Mouse (Mus musculus): ENCODE data around the gene P2ry2.
A peak's percentile ranks its signal among the peaks of the same experiment; 100 is the strongest.

P2ry2 gene

GRCm38 (mm10) chr7:101027623-101028443 lies 15.2 kb upstream of the P2ry2 start:
- DNase-seq (ENCODE audit: low read depth, low spot score): no peak

- DNase-seq (ENCODE audit: low read depth, low spot score): no peak
These were observed 14.2 kb upstream of the P2ry2 start for GRCm38 (mm10) chr7:101026836-101027235.

GRCm38 (mm10) chr7:101017492-101017891 lies 4.8 kb upstream of the P2ry2 start:
- DNase-seq (ENCODE audit: low read depth, low spot score): peak; percentile 60

- peak; percentile 26 for DNase-seq (ENCODE audit: low read depth, low spot score)
These were observed 4.4 kb upstream of the P2ry2 start for GRCm38 (mm10) chr7:101017021-101017461.

- DNase-seq (ENCODE audit: low read depth, low spot score): no peak
These were observed 2.3 kb upstream of the P2ry2 start for GRCm38 (mm10) chr7:101014985-101015384.

GRCm38 (mm10) chr7:101014041-101014440 lies 1.4 kb upstream of the P2ry2 start:
- DNase-seq (ENCODE audit: low read depth, low spot score): no peak

- DNase-seq (ENCODE audit: low read depth, low spot score): no peak
These were observed 842 bp downstream of the P2ry2 start for GRCm38 (mm10) chr7:101011681-101012367.

- DNase-seq (ENCODE audit: low read depth, low spot score): no peak
These were observed 1.9 kb downstream of the P2ry2 start for GRCm38 (mm10) chr7:101010741-101011140.

- DNase-seq (ENCODE audit: low read depth, low spot score): no peak
These were observed 6.5 kb downstream of the P2ry2 start for GRCm38 (mm10) chr7:101006201-101006600.

GRCm38 (mm10) chr7:101005119-101005518 lies 7.5 kb downstream of the P2ry2 start:
- no peak for DNase-seq (ENCODE audit: low read depth, low spot score)

GRCm38 (mm10) chr7:101003442-101004326 lies 9.0 kb downstream of the P2ry2 start:
- no peak for DNase-seq (ENCODE audit: low read depth, low spot score)

GRCm38 (mm10) chr7:101002274-101002673 lies 10.4 kb downstream of the P2ry2 start:
- no peak for DNase-seq (ENCODE audit: low read depth, low spot score)

- no peak for DNase-seq (ENCODE audit: low read depth, low spot score)
These were observed 13.0 kb downstream of the P2ry2 start for GRCm38 (mm10) chr7:100999623-101000022.

GRCm38 (mm10) chr7:100998578-100998960 lies 14.1 kb downstream of the P2ry2 start:
- DNase-seq (ENCODE audit: low read depth, low spot score): no peak

GRCm38 (mm10) chr7:100997951-100998577 lies 14.6 kb downstream of the P2ry2 start:
- DNase-seq (ENCODE audit: low read depth, low spot score): no peak

- no peak for DNase-seq (ENCODE audit: low read depth, low spot score)
These were observed 15.5 kb downstream of the P2ry2 start for GRCm38 (mm10) chr7:100997215-100997614.

GRCm38 (mm10) chr7:100995951-100996350 lies 16.7 kb downstream of the P2ry2 start:
- DNase-seq (ENCODE audit: low read depth, low spot score): no peak

GRCm38 (mm10) chr7:100995260-100995864 lies 17.3 kb downstream of the P2ry2 start:
- DNase-seq (ENCODE audit: low read depth, low spot score): no peak

GRCm38 (mm10) chr7:100993166-100993565 lies 19.5 kb downstream of the P2ry2 start:
- DNase-seq (ENCODE audit: low read depth, low spot score): no peak

- DNase-seq (ENCODE audit: low read depth, low spot score): no peak
These were observed 20.7 kb downstream of the P2ry2 start for GRCm38 (mm10) chr7:100991972-100992371.
